Mouse (Mus musculus) liver, adult 2 months (tissue): ENCODE measurements at regions not wholly inside any gene's neighbourhood (a gene's known extent, or its start where the extent isn't known, plus 50 kb on each side); places are given as distances from the start of the nearest gene placed in this dataset.

Experiments used
- DNase-seq: peaks from one replicate; pipeline ENCODE4 v3.0.0-alpha.2; 2011; ENCODE audit warnings: low read depth, low spot score; ENCODE audit errors: extremely low read depth
- H3K27ac ChIP-seq: fragments of 200-500 bp; replicated peaks from 2 replicates; pipeline ENCODE4 v1.5.1; 2012; ENCODE audit warnings: low read depth, mild to moderate bottlenecking, control low read depth, inconsistent platforms, low read length; ENCODE audit not compliant: insufficient read depth
- H3K27me3 ChIP-seq: fragments of 200-500 bp; 2 replicates; pipeline ENCODE4 v1.6.1; 2012; ENCODE audit warnings: mild to moderate bottlenecking, moderate library complexity, low read length, inconsistent platforms; ENCODE audit not compliant: control insufficient read depth, insufficient read depth
- H3K36me3 ChIP-seq: fragments of 200-500 bp; 2 replicates; pipeline ENCODE4 v1.6.1; 2012; ENCODE audit warnings: low read length, inconsistent platforms; ENCODE audit not compliant: control insufficient read depth, insufficient read depth
- H3K4me1 ChIP-seq: fragments of 200-500 bp; 2 replicates; pipeline ENCODE4 v1.6.1; 2011; ENCODE audit warnings: low read length; ENCODE audit not compliant: control insufficient read depth, insufficient read depth
- H3K4me3 ChIP-seq: fragments of 200-500 bp; 2 replicates; pipeline ENCODE4 v1.5.1; 2011; ENCODE audit warnings: low read depth, mild to moderate bottlenecking, control low read depth, low read length, moderate library complexity; ENCODE audit not compliant: insufficient read depth
- H3K79me2 ChIP-seq: fragments of 200-500 bp; 2 replicates; pipeline ENCODE4 v1.6.1; 2012; ENCODE audit warnings: inconsistent platforms, mild to moderate bottlenecking, low read length, moderate library complexity; ENCODE audit not compliant: control insufficient read depth, insufficient read depth
- H3K9ac ChIP-seq: fragments of 200-500 bp; 2 replicates; pipeline ENCODE4 v1.6.1; 2012; ENCODE audit warnings: low read depth, mild to moderate bottlenecking, control low read depth, inconsistent platforms, low read length
- CTCF ChIP-seq: fragments of 200-500 bp; IDR thresholded peaks from 2 replicates; pipeline ENCODE4 v1.5.1; 2011; ENCODE audit warnings: low read depth, low read length, control low read depth
- POLR2A ChIP-seq: fragments of 200-500 bp; IDR thresholded peaks from 2 replicates; pipeline ENCODE4 v1.6.1; 2011; ENCODE audit warnings: low read length, control low read depth; ENCODE audit not compliant: insufficient read depth; ENCODE audit errors: extremely low read depth
- WGBS: fragments of 180-500 bp; shearing (Covaris S2); methylation state at CpG from one replicate; pipeline ENCODE4 v1.1.7; 2018; 5-methylcytosine and 5-hydroxymethylcytosine counted together

- H3K9ac ChIP-seq: peak overlapping the region; percentile 56
- WGBS: under 1% methylated on average over 13 of the region's 13 CpGs
Measured at GRCm38 (mm10) chr13:44065741-44066185, 281.2 kb downstream of the Cd83 start.

DNA sequence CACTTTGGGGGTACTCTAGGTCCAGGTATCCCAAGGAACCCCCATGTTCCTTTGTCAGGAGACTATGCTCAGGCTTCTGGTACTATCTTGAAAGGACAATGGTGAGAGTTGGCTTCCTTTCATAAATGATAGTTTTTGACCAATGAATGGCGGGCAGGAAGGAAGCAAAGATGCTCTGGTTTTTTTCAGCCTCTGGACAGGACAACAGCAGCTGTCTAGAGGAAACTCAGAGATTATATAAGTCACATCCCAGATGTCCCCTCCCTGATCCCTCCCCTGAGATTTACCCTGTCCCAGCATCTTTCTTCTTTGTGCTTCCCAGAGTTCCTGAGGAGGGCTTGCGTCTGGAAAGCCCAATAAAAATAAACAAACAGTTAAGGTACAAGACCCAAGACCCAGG, 282.7 kb downstream of the Cd83 start:
- WGBS: 77% methylated on average over 2 of the region's 2 CpGs
- Histone ChIP-seq H3K4me3 (no peak overlapping the region), H3K9ac (no peak overlapping the region), H3K27ac (peak overlapping the region; percentile 48; the same call in 1 of the 2 replicates), H3K27me3 (no peaks in the 10 kb centered on the region), H3K79me2 (no peaks in the 10 kb centered on the region), H3K4me1 (peaks cover 13% of the 10 kb centered on the region), H3K36me3 (no peaks in the 10 kb centered on the region)
- DNase-seq: no peak
- no peak for TF ChIP-seq POLR2A
- no peak for TF ChIP-seq CTCF

More at GRCm38 (mm10) chr13:44065741-44066185, 281.2 kb downstream of the Cd83 start:
- H3K4me1 ChIP-seq: peaks cover 15% of the 10 kb centered on the region
- H3K4me3 ChIP-seq: no peak overlapping the region
- H3K36me3 ChIP-seq: no peaks in the 10 kb centered on the region
- DNase-seq: peak; percentile 98
- H3K79me2 ChIP-seq: no peaks in the 10 kb centered on the region
- TF ChIP-seq CTCF: no peak
- TF ChIP-seq POLR2A: no peak
- H3K27me3 ChIP-seq: no peaks in the 10 kb centered on the region
- H3K27ac ChIP-seq: peak overlapping the region; percentile 95

DNA sequence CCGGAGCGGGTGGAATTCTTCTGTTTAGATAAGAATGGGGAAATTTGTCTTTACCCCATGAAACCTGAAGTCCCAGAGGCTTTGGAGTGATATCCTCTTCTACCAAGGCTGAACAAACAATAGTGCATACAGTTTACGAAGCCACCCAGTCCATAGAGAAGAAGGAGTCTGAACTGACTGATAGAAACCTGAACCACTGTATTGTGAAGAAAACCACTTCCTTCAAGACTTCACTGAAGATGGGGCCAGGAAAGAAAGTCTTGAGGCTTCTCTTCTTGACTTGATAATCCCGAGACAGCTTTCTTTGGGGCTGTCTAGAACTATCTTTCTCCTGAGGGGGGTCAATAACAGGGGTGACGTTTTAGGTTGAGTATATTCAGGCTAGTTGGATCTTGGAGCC, 284.4 kb downstream of the Cd83 start:
- WGBS: 88% methylated on average over 5 of the region's 5 CpGs
- Histone ChIP-seq H3K36me3 (no peaks in the 10 kb centered on the region), H3K27me3 (no peaks in the 10 kb centered on the region), H3K4me3 (no peak overlapping the region), H3K79me2 (no peaks in the 10 kb centered on the region), H3K27ac (no peak overlapping the region), H3K4me1 (peaks cover 13% of the 10 kb centered on the region), H3K9ac (no peak overlapping the region)
- TF ChIP-seq CTCF: no peak
- no peak for TF ChIP-seq POLR2A
- no peak for DNase-seq

DNA sequence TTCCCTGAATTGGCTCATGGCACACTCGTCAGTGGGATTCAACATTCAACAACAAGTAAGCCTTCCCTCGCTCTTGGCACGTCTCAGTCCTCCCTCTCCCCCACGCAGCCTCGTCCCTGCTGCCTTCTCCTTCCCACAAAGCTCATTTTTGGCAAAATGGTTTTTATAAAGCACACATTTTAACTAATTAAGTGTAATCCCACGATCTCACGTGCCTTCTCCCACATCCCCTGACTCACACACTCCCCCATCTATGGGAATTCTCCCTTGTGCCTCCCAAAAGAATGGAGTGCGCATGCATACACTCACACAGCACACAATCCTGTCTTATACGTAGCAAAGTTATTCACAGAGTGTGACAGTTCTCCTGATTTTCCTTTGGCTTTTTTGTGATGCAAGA, 288.5 kb downstream of the Cd83 start:
- no peak overlapping the region for H3K27ac ChIP-seq
- H3K4me3 ChIP-seq: no peak overlapping the region
- no peaks in the 10 kb centered on the region for H3K27me3 ChIP-seq
- TF ChIP-seq CTCF (no peak), POLR2A (no peak)
- no peak for DNase-seq
- H3K4me1 ChIP-seq: no peaks in the 10 kb centered on the region
- no peak overlapping the region for H3K9ac ChIP-seq
- H3K36me3 ChIP-seq: no peaks in the 10 kb centered on the region
- 90% methylated on average over 9 of the region's 9 CpGs for WGBS
- H3K79me2 ChIP-seq: no peaks in the 10 kb centered on the region

DNA sequence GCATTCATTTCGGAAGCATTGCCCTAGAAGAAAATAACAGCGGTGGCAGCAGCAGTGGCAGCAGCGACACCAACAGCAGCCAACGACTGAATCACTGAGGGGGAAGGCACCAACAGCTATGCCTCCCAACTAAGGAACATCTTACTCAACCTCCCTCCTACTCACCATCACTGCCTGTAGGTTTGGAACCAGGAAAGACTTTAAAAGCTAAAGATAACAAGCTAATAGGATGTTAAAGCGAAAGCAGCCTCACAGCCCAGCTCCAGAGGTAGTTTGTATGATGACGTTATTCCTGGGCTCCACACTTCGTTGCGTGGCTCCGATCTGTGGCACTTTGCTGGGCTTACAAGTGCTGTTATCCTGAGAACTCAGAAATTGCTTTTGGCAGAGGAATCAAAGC, 289.6 kb downstream of the Cd83 start:
- H3K27ac ChIP-seq: no peak overlapping the region
- no peaks in the 10 kb centered on the region for H3K27me3 ChIP-seq
- no peak overlapping the region for H3K9ac ChIP-seq
- no peaks in the 10 kb centered on the region for H3K4me1 ChIP-seq
- H3K4me3 ChIP-seq: no peak overlapping the region
- DNase-seq: no peak
- TF ChIP-seq CTCF (no peak), POLR2A (no peak)
- H3K79me2 ChIP-seq: no peaks in the 10 kb centered on the region
- 89% methylated on average over 9 of the region's 9 CpGs for WGBS
- no peaks in the 10 kb centered on the region for H3K36me3 ChIP-seq

DNA sequence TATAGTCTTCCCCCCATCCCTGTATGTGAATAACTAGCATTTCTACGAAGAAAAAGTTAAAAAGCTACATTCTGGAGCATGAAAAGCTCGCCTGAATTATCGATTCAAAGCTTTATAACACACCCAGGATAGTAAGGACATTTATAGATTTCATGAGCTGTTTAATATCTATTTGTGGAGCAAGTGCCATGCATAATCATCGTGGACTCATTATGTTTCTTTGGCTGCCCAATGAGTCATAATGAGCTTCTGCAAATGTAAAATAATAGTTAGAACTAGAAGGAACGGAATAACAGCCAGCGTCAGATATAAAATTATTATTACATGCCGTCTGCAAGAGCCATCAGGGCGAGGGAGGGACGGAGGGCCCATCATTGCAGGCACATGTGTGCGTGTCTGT, 292.4 kb downstream of the Cd83 start:
- Histone ChIP-seq H3K4me1 (no peaks in the 10 kb centered on the region), H3K27ac (no peak overlapping the region), H3K27me3 (no peaks in the 10 kb centered on the region), H3K36me3 (no peaks in the 10 kb centered on the region), H3K9ac (no peak overlapping the region), H3K4me3 (no peak overlapping the region), H3K79me2 (no peaks in the 10 kb centered on the region)
- TF ChIP-seq CTCF (no peak), POLR2A (no peak)
- no peak for DNase-seq
- 92% methylated on average over 10 of the region's 10 CpGs for WGBS
